Mouse (Mus musculus) liver, adult 2 months (tissue): ENCODE measurements at regions not wholly inside any gene's neighbourhood (a gene's known extent, or its start where the extent isn't known, plus 50 kb on each side); places are given as distances from the start of the nearest gene placed in this dataset.

Source experiments
- CTCF ChIP-seq: fragments of 200-500 bp; IDR thresholded peaks from 2 replicates; pipeline ENCODE4 v1.5.1; 2011; ENCODE audit warnings: low read depth, low read length, control low read depth
- POLR2A ChIP-seq: fragments of 200-500 bp; IDR thresholded peaks from 2 replicates; pipeline ENCODE4 v1.6.1; 2011; ENCODE audit warnings: low read length, control low read depth; ENCODE audit not compliant: insufficient read depth; ENCODE audit errors: extremely low read depth

GRCm38 (mm10) chr11:22628979-22629378, 117.1 kb downstream of the Tmem17 start:
- TF ChIP-seq CTCF (no peak), POLR2A (no peak)
